Mouse (Mus musculus) adrenal gland, adult (tissue): Measurements from ENCODE around the gene Cpne7.
A peak's percentile ranks its signal among the peaks of the same experiment; 100 is the strongest.

ENCODE experiments used
- DNase-seq, 2 experiments: peaks; one replicate each; pipeline ENCODE4 v3.0.0; 2022 to 2023; ENCODE audit warnings: low spot score in 1 of 2; ENCODE audit not compliant: inconsistent age in 2 of 2

Gene Cpne7

GRCm38 (mm10) chr8:123113908-123114469, 3.2 kb upstream of the Cpne7 start:
- no peak for DNase-seq

DNA sequence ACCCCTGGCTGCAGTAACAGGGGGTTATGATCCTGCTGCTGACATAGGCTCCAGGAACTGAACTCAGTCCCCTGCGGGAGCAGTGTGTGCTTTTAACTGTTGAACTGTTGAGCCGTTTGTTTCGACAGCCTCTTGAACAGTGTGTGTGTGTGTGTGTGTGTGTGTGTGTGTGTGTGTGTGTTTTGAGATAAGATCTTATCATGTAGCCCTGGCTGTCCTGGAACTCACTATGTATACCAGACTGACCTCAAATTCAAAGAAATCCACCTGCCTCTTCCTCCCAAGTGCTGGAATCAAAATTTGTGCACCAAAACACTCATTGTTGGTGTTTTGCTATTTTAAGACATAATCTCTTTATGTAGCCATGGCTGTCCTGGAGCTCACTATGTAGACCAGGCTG, 2.5 kb upstream of the Cpne7 start:
- DNase-seq: no peak

DNA sequence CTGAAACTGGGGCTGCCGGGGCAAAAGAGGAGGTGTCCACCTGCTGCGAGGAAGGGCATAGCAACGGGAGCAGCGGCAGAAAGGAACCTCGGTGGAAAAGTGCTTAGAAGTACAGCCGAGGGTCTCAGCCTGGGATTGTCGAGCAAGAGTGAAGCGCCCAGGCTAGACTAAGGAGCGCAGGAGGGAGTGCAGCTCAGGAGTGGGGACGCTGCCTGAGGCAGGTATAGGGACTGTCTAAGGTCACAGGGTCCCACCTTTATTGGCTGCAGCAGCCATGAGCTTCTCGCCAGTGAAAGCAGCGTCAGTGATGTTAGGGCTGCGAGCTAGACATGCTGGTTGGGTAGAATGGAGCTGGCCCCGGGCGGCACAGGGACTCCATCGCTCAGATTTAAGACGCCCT, 570 bp downstream of the Cpne7 start:
- DNase-seq: no peak

GRCm38 (mm10) chr8:123122059-123122458, 4.9 kb downstream of the Cpne7 start:
- DNase-seq: no peak

- DNase-seq: no peak
Measured at GRCm38 (mm10) chr8:123122670-123123069, 5.5 kb downstream of the Cpne7 start.

DNA sequence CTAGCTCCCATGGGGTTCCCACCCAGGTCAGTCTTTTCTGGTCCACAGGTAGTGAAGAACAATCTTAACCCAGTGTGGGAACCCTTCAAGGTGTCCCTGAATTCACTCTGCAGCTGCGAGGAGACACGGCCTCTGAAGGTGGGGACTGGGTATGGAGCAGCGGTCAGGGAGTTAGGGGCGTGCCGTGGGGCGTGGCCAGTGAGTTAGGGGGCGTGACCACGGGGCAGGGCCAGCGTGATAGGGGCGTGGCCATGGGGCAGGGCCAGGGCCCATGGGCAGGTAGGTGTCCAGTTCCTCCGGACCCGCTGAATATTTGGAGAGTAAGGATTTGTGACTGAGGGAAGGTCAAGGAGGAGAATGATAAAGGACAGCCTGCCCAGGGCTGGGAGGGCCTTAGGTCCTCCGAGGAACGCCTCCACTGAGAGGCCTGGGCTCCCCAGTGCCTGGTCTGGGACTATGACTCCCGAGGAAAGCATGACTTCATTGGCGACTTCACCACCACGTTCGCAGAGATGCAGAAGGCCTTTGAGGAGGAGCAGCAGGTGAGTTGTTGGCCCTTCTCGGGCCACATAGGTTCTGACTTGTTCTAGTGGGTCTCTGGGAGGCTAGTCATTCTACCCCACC, 9.1 kb downstream of the Cpne7 start:
- peak; percentile 41 to 67 for DNase-seq

DNA sequence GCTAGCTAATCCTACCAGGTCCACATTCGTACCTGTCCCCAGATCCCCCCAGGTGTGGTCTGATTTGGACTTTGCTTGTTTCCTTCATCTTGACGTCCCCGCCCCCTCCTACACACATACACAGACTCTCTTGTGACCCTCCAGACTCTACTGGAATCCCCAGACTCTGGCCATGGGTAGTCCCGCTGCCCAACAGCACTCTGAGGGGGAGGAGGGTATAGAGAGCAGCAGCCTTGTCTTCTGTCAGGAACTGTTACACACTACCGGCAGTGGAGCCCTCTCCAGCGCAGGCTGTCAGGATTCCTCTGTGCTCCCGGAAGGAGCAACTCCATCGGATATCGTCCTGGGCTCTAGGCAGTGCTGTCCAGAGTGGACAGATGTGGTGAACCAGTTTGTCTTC, 13.9 kb downstream of the Cpne7 start:
- no peak for DNase-seq

DNA sequence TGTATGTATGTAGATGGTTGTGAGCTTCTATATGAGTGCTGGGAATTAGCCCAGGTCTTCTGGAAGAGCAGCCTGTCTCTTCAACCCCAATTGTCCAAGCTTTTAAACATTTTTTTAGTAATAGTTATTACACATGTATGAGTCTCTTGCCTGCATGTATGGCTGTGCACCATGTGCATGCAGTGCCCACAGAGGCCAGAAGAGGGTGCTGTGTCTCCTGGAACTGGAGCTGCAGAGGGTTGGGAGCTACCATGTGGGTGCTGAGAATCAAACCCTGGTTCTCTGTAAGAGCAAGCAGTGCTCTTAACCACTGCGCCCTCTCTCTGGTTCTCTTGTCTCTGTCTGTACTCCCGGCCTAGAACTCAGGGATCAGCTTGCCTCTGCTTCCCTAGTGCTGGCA, 15.8 kb downstream of the Cpne7 start:
- DNase-seq: no peak

- DNase-seq: no peak
Measured at GRCm38 (mm10) chr8:123134149-123134713, 17.1 kb downstream of the Cpne7 start.

DNA sequence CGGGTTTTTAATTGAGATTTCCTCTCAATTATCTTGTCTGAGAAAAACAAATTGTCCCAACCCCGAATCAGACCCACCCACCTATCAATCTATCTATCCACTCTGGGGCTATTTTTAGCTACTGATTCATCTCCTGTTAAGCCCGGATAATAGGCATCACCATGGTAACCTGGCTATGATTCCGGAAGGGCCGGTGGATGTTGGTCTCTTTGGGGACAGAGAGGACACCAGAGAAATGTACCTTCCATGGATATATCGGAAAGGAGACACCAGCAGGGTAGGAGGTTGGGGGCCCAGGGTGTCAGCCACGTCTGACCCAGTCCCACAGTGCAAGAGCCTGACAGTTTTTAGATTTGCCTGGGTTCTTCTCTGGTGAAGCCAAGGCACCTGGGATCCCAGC, 18.2 kb downstream of the Cpne7 start:
- DNase-seq: peak; percentile 47 to 85

- no peak for DNase-seq
Measured at GRCm38 (mm10) chr8:123135806-123136205, 18.6 kb downstream of the Cpne7 start.

DNA sequence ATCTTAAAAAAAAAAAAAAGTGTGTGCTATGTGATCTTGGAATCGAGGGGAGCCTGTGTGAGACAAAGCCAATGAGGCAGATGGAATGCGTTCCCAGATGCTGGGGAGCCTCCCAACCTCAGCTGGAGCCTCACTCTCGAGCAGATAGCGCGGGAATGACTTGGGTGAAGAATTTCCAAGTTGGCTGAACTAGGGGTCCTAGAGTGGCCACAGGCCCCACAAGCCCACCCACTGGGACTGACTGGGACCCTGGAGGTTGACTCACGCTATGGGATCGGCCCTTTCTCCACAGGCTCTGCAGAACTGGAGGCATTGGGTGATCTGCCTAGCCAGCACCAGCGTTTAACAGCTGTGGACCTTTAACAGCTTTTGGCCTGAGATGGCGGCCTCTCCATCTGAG, 19.1 kb downstream of the Cpne7 start:
- no peak for DNase-seq

DNA sequence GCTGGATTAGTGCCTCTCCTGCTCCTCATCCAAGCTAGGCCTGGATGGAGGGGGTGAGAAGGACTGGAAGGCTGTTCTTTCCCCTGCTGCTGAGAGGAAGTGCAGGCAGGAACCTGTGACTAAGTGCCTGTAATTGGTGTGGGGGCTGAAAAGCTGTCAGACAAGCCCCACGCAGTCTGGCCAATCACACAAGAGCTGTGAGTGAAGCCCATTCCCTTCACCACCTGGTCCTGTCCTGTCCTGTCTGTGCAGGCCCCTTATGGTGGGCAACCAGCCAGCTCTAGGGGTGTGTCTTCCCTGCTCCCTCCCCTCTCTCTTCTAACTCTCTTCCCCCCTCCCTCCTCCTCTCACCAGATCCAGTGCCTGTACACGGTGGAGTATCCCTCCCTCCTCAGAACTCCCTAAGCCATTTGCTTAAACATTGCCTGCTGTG, 20.5 kb downstream of the Cpne7 start:
- peak; percentile 40 to 65 for DNase-seq

DNA sequence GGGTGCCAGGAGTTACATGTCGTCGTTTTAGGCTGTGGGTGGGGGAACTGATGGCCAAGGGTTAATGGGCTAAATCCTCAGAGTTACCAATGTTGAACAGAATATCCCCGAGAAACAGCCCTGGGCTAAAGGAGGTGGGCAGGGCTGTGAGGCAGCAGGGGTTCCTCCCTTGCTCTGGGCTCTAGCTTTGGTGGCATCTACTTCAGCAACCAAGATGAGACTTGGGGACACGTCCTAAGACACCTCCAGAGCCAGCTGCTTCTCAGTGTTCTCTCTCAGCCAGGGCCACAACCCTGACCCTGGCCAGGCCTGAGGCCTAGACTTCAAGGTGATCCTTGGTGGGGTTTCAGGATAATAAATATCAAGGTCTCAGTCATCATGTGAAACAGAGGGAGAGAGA, 21.6 kb downstream of the Cpne7 start:
- DNase-seq: peak in 1 of 2 experiments; percentile 52

- DNase-seq: peak; percentile 82 to 97
Measured at GRCm38 (mm10) chr8:123141741-123142462, 24.7 kb downstream of the Cpne7 start.

DNA sequence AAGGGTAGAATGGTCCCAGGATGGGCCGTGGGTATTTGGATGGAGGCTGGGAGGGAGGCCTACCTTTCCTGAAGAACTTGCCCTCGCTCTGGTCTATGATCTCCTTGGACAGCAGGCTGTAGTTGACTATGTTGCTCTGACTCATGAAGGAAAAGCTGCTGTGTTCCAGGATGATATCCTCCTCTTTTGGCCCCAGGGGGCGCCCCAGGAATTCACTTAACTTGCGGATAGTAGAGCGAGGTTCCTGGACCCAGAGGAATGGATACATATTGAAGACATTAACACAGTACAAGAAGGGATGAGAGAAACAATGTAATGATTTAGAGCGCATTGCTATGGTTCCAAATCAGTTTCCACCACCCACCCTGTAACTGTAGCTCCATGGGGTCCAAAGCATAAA, 28.1 kb downstream of the Cpne7 start:
- peak; percentile 53 to 78 for DNase-seq

GRCm38 (mm10) chr8:123146390-123146789, 29.2 kb downstream of the Cpne7 start:
- DNase-seq: no peak

GRCm38 (mm10) chr8:123150737-123151171, 33.6 kb downstream of the Cpne7 start:
- no peak for DNase-seq

- peak in 1 of 2 experiments; percentile 76 for DNase-seq
Measured at GRCm38 (mm10) chr8:123155177-123155576, 38.0 kb downstream of the Cpne7 start.

DNA sequence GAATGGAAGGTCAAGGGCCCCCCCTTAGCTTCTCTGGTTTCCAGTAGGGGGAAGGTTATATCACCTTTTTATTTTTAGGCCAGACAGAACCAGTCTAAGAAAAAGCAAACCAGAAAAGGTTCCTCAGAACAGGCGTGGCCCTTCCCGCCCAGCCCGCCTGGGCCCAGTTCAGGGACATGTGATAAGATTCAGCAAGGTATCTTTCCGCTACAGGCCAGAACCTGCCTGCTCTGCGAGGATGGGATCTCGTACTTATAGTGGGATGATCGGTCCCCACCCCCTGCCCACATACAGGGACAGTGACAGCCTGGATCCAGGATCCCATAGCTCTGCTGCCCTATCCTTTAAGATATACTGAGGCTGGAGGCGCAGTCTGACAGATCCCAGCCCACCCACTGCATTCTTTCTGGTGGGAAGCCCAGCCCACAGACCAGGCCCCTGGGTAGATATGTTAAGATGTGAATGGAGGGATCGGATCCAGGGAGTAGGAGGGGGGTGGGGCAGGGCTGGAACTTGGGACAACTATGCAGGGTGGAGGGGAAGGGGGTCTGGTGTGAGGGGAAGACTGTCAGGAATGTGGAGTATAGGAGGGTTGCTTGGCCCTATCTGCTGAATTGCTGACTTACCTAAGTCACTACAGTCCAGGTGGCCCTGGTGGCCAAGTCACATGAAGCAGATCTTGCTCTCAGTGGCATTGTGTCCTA, 39.0 kb downstream of the Cpne7 start:
- DNase-seq: no peak

GRCm38 (mm10) chr8:123157888-123158465, 40.8 kb downstream of the Cpne7 start, which contains the start of gene Sult5a1:
Gene Sult5a1, minus strand, starts transcription at chr8:123158315.
- DNase-seq: no peak
